Comparison of ENCODE assay signal across 8 mouse cellular contexts in genomic region chr10:8742872-8743271, GRCm38 (mm10).
DNase-seq lines count a peak whose midpoint lies in the region; ATAC-seq and TF ChIP-seq lines count a peak whose summit lies in the region.

No protein-coding gene starts in this region.

- H3K4me2 ChIP-seq in embryonic facial prominence, embryonic 14.5 days (ENCODE audit: low read depth, low read length): no peak overlapping the region
- no peak overlapping the region for H3K4me2 ChIP-seq in lung, postnatal 0 days (replicated peaks; ENCODE audit: low read depth, low read length)

- no peaks in the 10 kb centered on the region for H3K9me3 ChIP-seq in embryonic facial prominence, embryonic 14.5 days (ENCODE audit: control insufficient read depth, low read length)
- no peaks in the 10 kb centered on the region for H3K9me3 ChIP-seq in lung, postnatal 0 days (ENCODE audit: low read length)

- TF ChIP-seq CTCF in cerebellum, adult 2 months (IDR thresholded peaks at IDR 0.05; ENCODE audit: borderline replicate concordance, insufficient read depth, low read depth, low read length): peak; percentile 58; the same call in 1 of the 2 replicates
- peak; percentile 81 for TF ChIP-seq CTCF in lung, postnatal 0 days (IDR thresholded peaks at IDR 0.05)
- TF ChIP-seq CTCF in small intestine, adult 2 months (IDR thresholded peaks at IDR 0.05; ENCODE audit: extremely low read depth, insufficient read length, insufficient replicate concordance, low read depth, low read length): peak; percentile 85; the same call in 1 of the 2 replicates

- H3K4me1 ChIP-seq in cerebellum, adult 2 months (ENCODE audit: control insufficient read depth, insufficient read depth, low read length): no peaks in the 10 kb centered on the region
- H3K4me1 ChIP-seq in embryonic facial prominence, embryonic 14.5 days (ENCODE audit: control insufficient read depth, insufficient read depth, low read length): no peaks in the 10 kb centered on the region
- H3K4me1 ChIP-seq in lung, postnatal 0 days (ENCODE audit: insufficient read depth, low read depth, low read length): no peaks in the 10 kb centered on the region
- H3K4me1 ChIP-seq in small intestine, adult 2 months (ENCODE audit: control insufficient read depth, insufficient read depth, insufficient read length, low read length): no peaks in the 10 kb centered on the region

- DNase-seq in cerebellum, adult 2 months: no peak
- no peak for DNase-seq in cerebellum, adult 11-12 months
- peak; percentile 79 for DNase-seq in urinary bladder, postnatal 14 days (ENCODE audit: low spot score)
- no peak for DNase-seq in urinary bladder, adult 2 months (ENCODE audit: low spot score)
- peak; percentile 87 for DNase-seq in embryonic facial prominence, embryonic 14.5 days (ENCODE audit: low spot score)
- peak; percentile 42 for DNase-seq in induced T-regulatory cell, adult 2 months (ENCODE audit: low read depth)
- DNase-seq in lung, postnatal 0 days (ENCODE audit: low spot score): peak; percentile 89

- H3K36me3 ChIP-seq in embryonic facial prominence, embryonic 14.5 days (ENCODE audit: control insufficient read depth, insufficient read depth, low read length): peaks cover 77% of the 10 kb centered on the region
- H3K36me3 ChIP-seq in lung, postnatal 0 days (ENCODE audit: insufficient read depth, low read length): peaks cover 48% of the 10 kb centered on the region
- peaks cover 49% of the 10 kb centered on the region for H3K36me3 ChIP-seq in small intestine, adult 2 months (ENCODE audit: control insufficient read depth, insufficient read depth, low read length)

- no peak for TF ChIP-seq POLR2A in cerebellum, adult 2 months (IDR thresholded peaks at IDR 0.05; ENCODE audit: borderline replicate concordance, insufficient read depth, low read length)
- no peak for TF ChIP-seq POLR2A in small intestine, adult 2 months (IDR thresholded peaks at IDR 0.05; ENCODE audit: low read depth, low read length)

- no peaks in the 10 kb centered on the region for H3K27me3 ChIP-seq in cerebellum, adult 2 months (ENCODE audit: control insufficient read depth, insufficient read depth, low read length)
- H3K27me3 ChIP-seq in embryonic facial prominence, embryonic 14.5 days (replicated peaks; ENCODE audit: control insufficient read depth, insufficient read depth, low read length): no peaks in the 10 kb centered on the region
- H3K27me3 ChIP-seq in lung, postnatal 0 days (replicated peaks; ENCODE audit: insufficient read depth, low read length): no peaks in the 10 kb centered on the region
- H3K27me3 ChIP-seq in small intestine, adult 2 months (ENCODE audit: control insufficient read depth, insufficient read depth, low read length): no peaks in the 10 kb centered on the region

- no peak overlapping the region for H3K27ac ChIP-seq in cerebellum, adult 2 months (ENCODE audit: insufficient read depth, low read length)
- H3K27ac ChIP-seq in embryonic facial prominence, embryonic 14.5 days (replicated peaks; ENCODE audit: low read depth, low read length): no peak overlapping the region
- H3K27ac ChIP-seq in lung, postnatal 0 days (ENCODE audit: low read length): no peak overlapping the region
- H3K27ac ChIP-seq in small intestine, adult 2 months (ENCODE audit: insufficient read depth, low read depth, low read length): no peak overlapping the region

- ATAC-seq in embryonic facial prominence, embryonic 14.5 days (ENCODE audit: low read depth): 0 out of 2 replicates have a peak, but pooled peaks have one; percentile 71
- peak; percentile 79 for ATAC-seq in lung, postnatal 0 days

- no peak overlapping the region for H3K4me3 ChIP-seq in cerebellum, adult 2 months (replicated peaks; ENCODE audit: insufficient read depth, low read depth, low read length)
- H3K4me3 ChIP-seq in embryonic facial prominence, embryonic 14.5 days (ENCODE audit: low read depth, low read length): no peak overlapping the region
- H3K4me3 ChIP-seq in lung, postnatal 0 days (ENCODE audit: low read depth, low read length): no peak overlapping the region
- H3K4me3 ChIP-seq in small intestine, adult 2 months (ENCODE audit: low read depth, low read length): no peak overlapping the region

- WGBS in cerebellum, adult 2 months: 40% methylated on average over 2 of the region's 2 CpGs
- WGBS in embryonic facial prominence, embryonic 14.5 days: 40% methylated on average over 2 of the region's 2 CpGs
- WGBS in lung, postnatal 0 days: 32% methylated on average over 2 of the region's 2 CpGs
- 50% methylated on average over 2 of the region's 2 CpGs for WGBS in small intestine, adult 2 months

- TF ChIP-seq EP300 in lung, postnatal 0 days (IDR thresholded peaks at IDR 0.05): no peak

- no peak overlapping the region for H3K9ac ChIP-seq in embryonic facial prominence, embryonic 14.5 days (ENCODE audit: low read depth, low read length)
- no peak overlapping the region for H3K9ac ChIP-seq in lung, postnatal 0 days (replicated peaks; ENCODE audit: low read depth)

Comparison
In these comparisons a context has a peak if more than half of its experiments do, and no peak if none do; other contexts are left out.
1. DNase-seq: peak in urinary bladder, postnatal 14 days (single experiment), embryonic facial prominence, embryonic 14.5 days (single experiment), induced T-regulatory cell, adult 2 months (single experiment) and lung, postnatal 0 days (single experiment); none in cerebellum, adult 2 months (0 of 2), cerebellum, adult 11-12 months (single experiment) and urinary bladder, adult 2 months (single experiment).
2. Peak in every context shown above with its lines, with median percentiles within 50 percentile points of each other: CTCF ChIP-seq.